Mouse (Mus musculus): ENCODE results near the gene Fndc8. TPM values are rescaled to one million over a fixed set of nuclear protein-coding genes. Genes with fewer than 3 reads are reported as not detected.

Gene Fndc8
- polyA plus RNA-seq, 2 experiments: 0.04 to 0.07 TPM

DNA sequence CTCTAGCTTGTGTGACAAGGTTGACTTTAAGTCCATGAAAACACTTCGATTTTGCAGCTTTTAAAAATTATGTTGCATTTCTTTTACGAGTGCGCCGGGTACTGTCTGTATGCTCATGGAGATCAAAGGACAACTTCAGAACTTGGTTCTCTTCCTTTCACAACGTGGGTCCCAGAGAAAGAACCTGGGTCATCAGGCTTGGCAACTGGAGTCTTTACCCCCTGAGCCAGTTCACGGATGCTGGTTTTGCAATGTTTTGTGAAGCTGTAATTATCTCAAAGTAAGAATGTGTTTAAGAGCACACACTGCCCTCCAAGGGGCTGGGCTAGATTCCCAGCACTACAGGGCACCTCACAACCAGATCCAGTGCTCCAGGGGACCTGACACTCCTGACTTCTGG lies 37.8 kb upstream of the Fndc8 start:
- peaks cover 5% of the 10 kb centered on the region; the same call in 1 of the 2 replicates for H3K36me3 ChIP-seq (replicated peaks; ENCODE audit: control insufficient read depth, insufficient read depth, low read depth)
- no peak overlapping the region for H3K4me2 ChIP-seq (ENCODE audit: low read depth)
- H3K4me1 ChIP-seq (replicated peaks; ENCODE audit: control insufficient read depth in 2 of 2, insufficient read depth in 2 of 2, low read length in 1 of 2): peaks cover 62 to 68% of the 10 kb centered on the region in 2 experiments
- DNase-seq (ENCODE audit: low read depth in 3 of 3, low spot score in 3 of 3) (no peak), ATAC-seq (ENCODE audit: insufficient read depth) (no peak)
- H3K9ac ChIP-seq (replicated peaks): no peak overlapping the region
- TF ChIP-seq EP300 (IDR thresholded peaks at IDR 0.05; ENCODE audit: low read depth) (no peak), CTCF (IDR thresholded peaks at IDR 0.05; ENCODE audit: low read depth) (no peak)
- H3K27me3 ChIP-seq (ENCODE audit: control insufficient read depth, insufficient read depth, low read length): no peaks in the 10 kb centered on the region
- no peak overlapping the region for H3K4me3 ChIP-seq (ENCODE audit: insufficient read depth in 1 of 2, low read depth in 2 of 2, low read length in 2 of 2)
- peak overlapping the region; percentile 45 for H3K27ac ChIP-seq
- no peaks in the 10 kb centered on the region for H3K9me3 ChIP-seq (ENCODE audit: control insufficient read depth, low read length)
- 74% methylated on average over 6 of the region's 6 CpGs for WGBS (ENCODE audit: insufficient replicate concordance)

DNA sequence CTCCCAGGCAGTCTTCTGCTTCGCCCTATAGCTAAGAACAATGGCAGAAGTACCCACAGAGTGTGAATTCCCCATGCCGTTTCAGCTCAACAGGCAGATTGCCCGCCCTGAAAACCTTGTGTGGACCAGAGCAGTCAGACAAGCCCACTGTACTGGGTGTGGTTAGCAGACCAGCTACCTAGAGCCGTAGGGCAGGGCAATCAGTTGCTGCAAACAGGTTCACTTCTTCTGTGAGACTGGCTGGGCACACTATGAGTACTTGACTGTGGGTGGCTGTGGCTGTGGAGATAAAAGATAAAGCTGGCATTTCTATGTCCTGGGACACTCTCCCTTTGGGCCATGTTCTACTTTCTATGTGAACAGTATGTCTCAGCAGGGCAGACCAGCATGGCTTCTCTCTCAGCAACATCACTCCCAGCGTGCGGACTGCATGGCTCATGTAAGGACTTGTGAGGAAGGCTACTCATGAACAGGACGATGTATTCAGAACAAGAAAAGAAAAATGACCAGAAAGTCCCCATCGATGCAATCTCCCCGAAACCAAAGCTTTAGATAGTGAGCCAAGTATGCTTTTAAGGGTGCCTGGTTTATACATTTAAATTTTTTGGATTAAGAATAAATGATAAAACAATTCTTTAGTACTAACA lies 36.5 kb upstream of the Fndc8 start:
- Histone ChIP-seq H3K27me3 (ENCODE audit: control insufficient read depth, insufficient read depth, low read length) (no peaks in the 10 kb centered on the region), H3K4me2 (ENCODE audit: low read depth) (peak overlapping the region; percentile 54), H3K4me3 (ENCODE audit: insufficient read depth in 1 of 2, low read depth in 2 of 2, low read length in 2 of 2) (no peak overlapping the region), H3K27ac (peak overlapping the region; percentile 64), H3K9me3 (ENCODE audit: control insufficient read depth, low read length) (no peaks in the 10 kb centered on the region), H3K36me3 (replicated peaks; ENCODE audit: control insufficient read depth, insufficient read depth, low read depth) (peaks cover 5% of the 10 kb centered on the region; the same call in 1 of the 2 replicates), H3K4me1 (replicated peaks; ENCODE audit: control insufficient read depth in 2 of 2, insufficient read depth in 2 of 2, low read length in 1 of 2) (peaks cover 56 to 59% of the 10 kb centered on the region in 2 experiments), H3K9ac (replicated peaks) (peak overlapping the region; percentile 19)
- peak; percentile 60 to 66 (median 64) for DNase-seq (ENCODE audit: low read depth in 3 of 3, low spot score in 3 of 3)
- peak; percentile 39 for TF ChIP-seq EP300 (IDR thresholded peaks at IDR 0.05; ENCODE audit: low read depth)
- no peak for TF ChIP-seq CTCF (IDR thresholded peaks at IDR 0.05; ENCODE audit: low read depth)
- 45% methylated on average over 9 of the region's 9 CpGs for WGBS (ENCODE audit: insufficient replicate concordance)
- peak; percentile 92 for ATAC-seq (ENCODE audit: insufficient read depth)

DNA sequence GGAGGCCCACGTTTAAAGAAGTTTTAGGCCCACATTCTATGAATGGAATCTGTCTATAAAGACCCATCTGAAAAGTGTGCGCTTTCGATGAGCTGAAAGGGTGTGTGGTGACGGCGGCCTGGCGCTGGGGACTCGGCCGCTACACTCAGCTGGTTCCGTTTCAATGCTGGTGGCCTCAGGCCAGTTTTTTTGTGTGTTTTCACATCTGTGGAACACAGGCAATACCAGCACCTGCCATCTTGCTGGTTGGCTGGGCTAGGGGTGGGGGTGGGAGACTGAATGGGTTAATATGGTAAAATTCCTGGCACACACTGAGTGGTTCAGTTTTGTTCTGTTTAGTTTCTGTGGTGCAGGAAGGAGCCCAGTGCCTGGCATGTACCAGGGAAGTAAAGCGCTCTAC lies 35.9 kb upstream of the Fndc8 start:
- peaks cover 52 to 54% of the 10 kb centered on the region in 2 experiments for H3K4me1 ChIP-seq (replicated peaks; ENCODE audit: control insufficient read depth in 2 of 2, insufficient read depth in 2 of 2, low read length in 1 of 2)
- WGBS (ENCODE audit: insufficient replicate concordance): 81% methylated on average over 10 of the region's 10 CpGs
- TF ChIP-seq EP300 (IDR thresholded peaks at IDR 0.05; ENCODE audit: low read depth) (no peak), CTCF (IDR thresholded peaks at IDR 0.05; ENCODE audit: low read depth) (no peak)
- H3K4me3 ChIP-seq (ENCODE audit: insufficient read depth in 1 of 2, low read depth in 2 of 2, low read length in 2 of 2): no peak overlapping the region
- H3K27me3 ChIP-seq (ENCODE audit: control insufficient read depth, insufficient read depth, low read length): no peaks in the 10 kb centered on the region
- DNase-seq (ENCODE audit: low read depth in 3 of 3, low spot score in 3 of 3): no peak
- H3K4me2 ChIP-seq (ENCODE audit: low read depth): no peak overlapping the region; the same call in 1 of the 2 replicates
- no peaks in the 10 kb centered on the region for H3K9me3 ChIP-seq (ENCODE audit: control insufficient read depth, low read length)
- ATAC-seq (ENCODE audit: insufficient read depth): no peak
- H3K9ac ChIP-seq (replicated peaks): no peak overlapping the region
- H3K27ac ChIP-seq: peak overlapping the region; percentile 2; the same call in 1 of the 2 replicates
- peaks cover 5% of the 10 kb centered on the region; the same call in 1 of the 2 replicates for H3K36me3 ChIP-seq (replicated peaks; ENCODE audit: control insufficient read depth, insufficient read depth, low read depth)

DNA sequence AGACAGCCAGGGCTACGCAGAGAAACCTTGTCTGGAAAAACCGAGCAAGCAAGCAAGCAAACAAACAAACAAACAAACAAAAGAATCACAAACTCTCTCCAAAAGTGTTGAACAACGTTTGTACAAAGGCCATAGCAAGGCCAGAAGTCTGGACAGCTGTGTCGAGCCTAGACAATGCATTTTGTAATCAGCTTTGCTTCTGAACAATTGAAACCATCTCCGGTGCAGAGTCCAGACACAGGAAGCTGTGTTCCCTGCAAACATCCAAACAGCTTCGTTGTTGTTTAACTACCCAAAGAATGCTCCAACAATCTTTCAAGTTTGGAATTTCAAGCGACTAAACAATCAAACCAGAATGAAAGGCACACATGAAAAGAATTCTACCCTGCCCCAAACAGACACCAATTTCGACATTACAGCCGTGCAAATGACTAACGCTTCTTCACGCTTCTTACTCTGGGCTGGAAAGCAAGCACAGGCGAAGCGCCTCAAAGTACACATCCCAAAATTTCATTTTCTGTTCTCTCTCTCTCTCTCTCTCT lies 34.5 kb upstream of the Fndc8 start:
- Histone ChIP-seq H3K4me2 (ENCODE audit: low read depth) (no peak overlapping the region; the same call in 1 of the 2 replicates), H3K9ac (replicated peaks) (no peak overlapping the region), H3K4me1 (replicated peaks; ENCODE audit: control insufficient read depth in 2 of 2, insufficient read depth in 2 of 2, low read length in 1 of 2) (peaks cover 47 to 49% of the 10 kb centered on the region in 2 experiments), H3K27me3 (ENCODE audit: control insufficient read depth, insufficient read depth, low read length) (no peaks in the 10 kb centered on the region), H3K4me3 (ENCODE audit: insufficient read depth in 1 of 2, low read depth in 2 of 2, low read length in 2 of 2) (no peak overlapping the region), H3K9me3 (ENCODE audit: control insufficient read depth, low read length) (no peaks in the 10 kb centered on the region), H3K27ac (no peak overlapping the region), H3K36me3 (replicated peaks; ENCODE audit: control insufficient read depth, insufficient read depth, low read depth) (peaks cover 5% of the 10 kb centered on the region; the same call in 1 of the 2 replicates)
- DNase-seq (ENCODE audit: low read depth in 3 of 3, low spot score in 3 of 3) (no peak), ATAC-seq (ENCODE audit: insufficient read depth) (no peak)
- 66% methylated on average over 13 of the region's 13 CpGs for WGBS (ENCODE audit: insufficient replicate concordance)
- TF ChIP-seq CTCF (IDR thresholded peaks at IDR 0.05; ENCODE audit: low read depth) (no peak), EP300 (IDR thresholded peaks at IDR 0.05; ENCODE audit: low read depth) (no peak)

DNA sequence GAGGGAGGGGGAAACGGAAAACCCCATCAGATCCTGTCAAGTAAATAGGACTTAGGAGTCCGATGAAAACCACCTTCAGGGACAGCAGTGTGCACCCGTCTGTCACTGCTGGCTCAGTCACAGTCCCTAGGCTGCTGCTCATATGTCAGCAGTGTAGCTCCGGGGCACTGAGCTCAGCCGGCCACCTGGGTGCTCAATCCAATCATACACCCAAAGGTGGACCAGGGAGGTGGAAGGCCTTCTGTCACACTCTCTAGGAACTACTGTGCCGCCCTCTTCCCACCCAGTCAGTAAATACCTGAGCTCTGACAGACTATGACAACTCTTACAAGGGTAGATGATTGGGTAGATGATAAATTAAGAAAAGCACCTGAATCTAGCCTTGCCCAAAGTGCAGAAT lies 31.2 kb upstream of the Fndc8 start:
- H3K9ac ChIP-seq (replicated peaks): no peak overlapping the region
- no peak overlapping the region for H3K4me3 ChIP-seq (ENCODE audit: insufficient read depth in 1 of 2, low read depth in 2 of 2, low read length in 2 of 2)
- H3K27ac ChIP-seq: no peak overlapping the region
- no peak overlapping the region for H3K4me2 ChIP-seq (ENCODE audit: low read depth)
- no peak for DNase-seq (ENCODE audit: low read depth in 3 of 3, low spot score in 3 of 3)
- H3K9me3 ChIP-seq (ENCODE audit: control insufficient read depth, low read length): no peaks in the 10 kb centered on the region
- ATAC-seq (ENCODE audit: insufficient read depth): no peak
- H3K36me3 ChIP-seq (replicated peaks; ENCODE audit: control insufficient read depth, insufficient read depth, low read depth): no peaks in the 10 kb centered on the region; the same call in none of the 2 replicates
- H3K27me3 ChIP-seq (ENCODE audit: control insufficient read depth, insufficient read depth, low read length): no peaks in the 10 kb centered on the region
- peaks cover 37 to 43% of the 10 kb centered on the region in 2 experiments for H3K4me1 ChIP-seq (replicated peaks; ENCODE audit: control insufficient read depth in 2 of 2, insufficient read depth in 2 of 2, low read length in 1 of 2)
- TF ChIP-seq EP300 (IDR thresholded peaks at IDR 0.05; ENCODE audit: low read depth) (no peak), CTCF (IDR thresholded peaks at IDR 0.05; ENCODE audit: low read depth) (no peak)
- WGBS (ENCODE audit: insufficient replicate concordance): 78% methylated on average over 6 of the region's 6 CpGs
